Mouse (Mus musculus): ENCODE measurements at regions not wholly inside any gene's neighbourhood (a gene's known extent, or its start where the extent isn't known, plus 50 kb on each side); places are given as distances from the start of the nearest gene placed in this dataset.

GRCm38 (mm10) chr3:149196477-149197185 is 206.3 kb upstream of the Adgrl2 start:
- intact Hi-C loops (cut with DNase I) = no loop called here
- DNase-seq = no peak

GRCm38 (mm10) chr3:149190856-149191576 is 200.7 kb upstream of the Adgrl2 start:
- DNase-seq = no peak
- intact Hi-C loops (cut with DNase I) = no loop called here

- intact Hi-C loops (cut with DNase I) = no loop called here
- no peak for DNase-seq
Observed at GRCm38 (mm10) chr3:149184136-149184551, 193.8 kb upstream of the Adgrl2 start.

GRCm38 (mm10) chr3:149182095-149182494 is 191.7 kb upstream of the Adgrl2 start:
- no peak for DNase-seq
- intact Hi-C loops (cut with DNase I) = no loop called here

GRCm38 (mm10) chr3:149180129-149180528 is 189.8 kb upstream of the Adgrl2 start:
- intact Hi-C loops (cut with DNase I) = no loop called here
- no peak for DNase-seq

- no peak for DNase-seq
- intact Hi-C loops (cut with DNase I) = no loop called here
Observed at GRCm38 (mm10) chr3:149179486-149180116, 189.2 kb upstream of the Adgrl2 start.

- DNase-seq = no peak
- intact Hi-C loops (cut with DNase I) = no loop called here
Observed at GRCm38 (mm10) chr3:149178891-149179290, 188.5 kb upstream of the Adgrl2 start.

GRCm38 (mm10) chr3:149174689-149175390 is 184.5 kb upstream of the Adgrl2 start:
- no peak for DNase-seq
- intact Hi-C loops (cut with DNase I) = no loop called here

- intact Hi-C loops (cut with DNase I) = no loop called here
- no peak for DNase-seq
Observed at GRCm38 (mm10) chr3:149173537-149173936, 183.2 kb upstream of the Adgrl2 start.

GRCm38 (mm10) chr3:149171766-149172165 is 181.4 kb upstream of the Adgrl2 start:
- DNase-seq = no peak
- intact Hi-C loops (cut with DNase I) = no loop called here

- intact Hi-C loops (cut with DNase I) = no loop called here
- DNase-seq = no peak
Observed at GRCm38 (mm10) chr3:149170191-149170590, 179.8 kb upstream of the Adgrl2 start.

- intact Hi-C loops (cut with DNase I) = no loop called here
- DNase-seq = no peak
Observed at GRCm38 (mm10) chr3:149169442-149169841, 179.1 kb upstream of the Adgrl2 start.

GRCm38 (mm10) chr3:149167997-149168396 is 177.6 kb upstream of the Adgrl2 start:
- intact Hi-C loops (cut with DNase I) = no loop called here
- DNase-seq = no peak

- intact Hi-C loops (cut with DNase I) = no loop called here
- DNase-seq = no peak
Observed at GRCm38 (mm10) chr3:149164804-149165203, 174.4 kb upstream of the Adgrl2 start.

- intact Hi-C loops (cut with DNase I) = no loop called here
- DNase-seq = no peak
Observed at GRCm38 (mm10) chr3:149163591-149163990, 173.2 kb upstream of the Adgrl2 start.

- intact Hi-C loops (cut with DNase I) = no loop called here
- no peak for DNase-seq
Observed at GRCm38 (mm10) chr3:149160833-149161232, 170.5 kb upstream of the Adgrl2 start.

GRCm38 (mm10) chr3:149157381-149157780 is 167.0 kb upstream of the Adgrl2 start:
- no peak for DNase-seq
- intact Hi-C loops (cut with DNase I) = no loop called here

- DNase-seq = no peak
- intact Hi-C loops (cut with DNase I) = no loop called here
Observed at GRCm38 (mm10) chr3:149152312-149152711, 162.0 kb upstream of the Adgrl2 start.

GRCm38 (mm10) chr3:149150796-149151195 is 160.4 kb upstream of the Adgrl2 start:
- intact Hi-C loops (cut with DNase I) = no loop called here

GRCm38 (mm10) chr3:149148608-149149007 is 158.3 kb upstream of the Adgrl2 start:
- DNase-seq = no peak
- intact Hi-C loops (cut with DNase I) = no loop called here

More at GRCm38 (mm10) chr3:149150796-149151195, 160.4 kb upstream of the Adgrl2 start:
- no peak for DNase-seq

- no peak for DNase-seq
- intact Hi-C loops (cut with DNase I) = no loop called here
Observed at GRCm38 (mm10) chr3:149147916-149148315, 157.6 kb upstream of the Adgrl2 start.
